Mouse (Mus musculus): ENCODE measurements around the gene Slc35e3. TPM values are rescaled to one million over a fixed set of nuclear protein-coding genes. Genes with fewer than 3 reads are reported as not detected.

Slc35e3 gene
- 14.5 TPM for polyA plus RNA-seq (2015; fragmentation: Illumina TruSeq; extraction: RNeasy Lipid Tissue Mini Kit (QIAGEN cat#74804); ENCODE audit: insufficient read depth, low replicate concordance)

GRCm38 (mm10) chr10:117746297-117746883, at the start of gene Slc35e3:
Slc35e3 (minus strand) TSS chr10:117746365.

GRCm38 (mm10) chr10:117792141-117793091, 46.3 kb upstream of the Slc35e3 start, which contains the start of gene Nup107:
Nup107 (minus strand) TSS chr10:117792705.

GRCm38 (mm10) chr10:117710604-117711141, 35.5 kb downstream of the Slc35e3 start, which contains the start of gene Mdm2:
Mdm2 (minus strand) TSS chr10:117710758.

Other genes starting within 250 kb of the Slc35e3 start
- 19.3 TPM for gene Cpm, start 116.9 kb downstream of the Slc35e3 start, polyA plus RNA-seq (2015; fragmentation: Illumina TruSeq; extraction: RNeasy Lipid Tissue Mini Kit (QIAGEN cat#74804); ENCODE audit: insufficient read depth, low replicate concordance)
- 75.7 TPM for gene Mdm2, start 35.6 kb downstream of the Slc35e3 start, polyA plus RNA-seq (2015; fragmentation: Illumina TruSeq; extraction: RNeasy Lipid Tissue Mini Kit (QIAGEN cat#74804); ENCODE audit: insufficient read depth, low replicate concordance)
- 50.0 TPM for gene Nup107, start 46.3 kb upstream of the Slc35e3 start, polyA plus RNA-seq (2015; fragmentation: Illumina TruSeq; extraction: RNeasy Lipid Tissue Mini Kit (QIAGEN cat#74804); ENCODE audit: insufficient read depth, low replicate concordance)
- 438 TPM for gene Rap1b, start 99.7 kb upstream of the Slc35e3 start, polyA plus RNA-seq (2015; fragmentation: Illumina TruSeq; extraction: RNeasy Lipid Tissue Mini Kit (QIAGEN cat#74804); ENCODE audit: insufficient read depth, low replicate concordance)